Mouse (Mus musculus): ENCODE data around the gene Morc4.

The Morc4 gene

GRCm38 (mm10) chrX:139805918-139806317 is 65.6 kb downstream of the Morc4 start:
- DNase-seq, result no peak

GRCm38 (mm10) chrX:139803028-139803427 is 68.4 kb downstream of the Morc4 start:
- DNase-seq, result no peak

- DNase-seq, result no peak
Observed at GRCm38 (mm10) chrX:139800406-139800878, 71.0 kb downstream of the Morc4 start, which contains the start of gene Cldn2. Cldn2 (plus strand) TSS chrX:139800828.

GRCm38 (mm10) chrX:139799953-139800352 is 71.5 kb downstream of the Morc4 start:
- no peak for DNase-seq

- DNase-seq, result peak; percentile 6
Observed at GRCm38 (mm10) chrX:139797875-139798274, 73.6 kb downstream of the Morc4 start.

- no peak for DNase-seq
Observed at GRCm38 (mm10) chrX:139796037-139796436, 75.4 kb downstream of the Morc4 start.

GRCm38 (mm10) chrX:139794072-139794845 is 77.2 kb downstream of the Morc4 start:
- no peak for DNase-seq

GRCm38 (mm10) chrX:139785764-139786163 is 85.7 kb downstream of the Morc4 start:
- DNase-seq, result no peak

- DNase-seq, result no peak
Observed at GRCm38 (mm10) chrX:139783045-139783422, 88.4 kb downstream of the Morc4 start.

GRCm38 (mm10) chrX:139782278-139783044 is 89.0 kb downstream of the Morc4 start, which contains the start of gene Ripply1:
Ripply1 (minus strand) TSS chrX:139782353.
- DNase-seq, result no peak

- no peak for DNase-seq
Observed at GRCm38 (mm10) chrX:139781563-139781962, 89.9 kb downstream of the Morc4 start.

GRCm38 (mm10) chrX:139780988-139781387 is 90.5 kb downstream of the Morc4 start:
- no peak for DNase-seq

- DNase-seq, result no peak
Observed at GRCm38 (mm10) chrX:139779401-139779800, 92.1 kb downstream of the Morc4 start.

- DNase-seq, result no peak
Observed at GRCm38 (mm10) chrX:139778886-139779285, 92.6 kb downstream of the Morc4 start.

- DNase-seq, result no peak
Observed at GRCm38 (mm10) chrX:139777357-139777756, 94.1 kb downstream of the Morc4 start.

- no peak for DNase-seq
Observed at GRCm38 (mm10) chrX:139775084-139775612, 96.3 kb downstream of the Morc4 start.

GRCm38 (mm10) chrX:139774309-139775083 is 97.0 kb downstream of the Morc4 start:
- peak; percentile 39 for DNase-seq

All from thymus, postnatal 14 days (tissue).